In the genomic region with DNA sequence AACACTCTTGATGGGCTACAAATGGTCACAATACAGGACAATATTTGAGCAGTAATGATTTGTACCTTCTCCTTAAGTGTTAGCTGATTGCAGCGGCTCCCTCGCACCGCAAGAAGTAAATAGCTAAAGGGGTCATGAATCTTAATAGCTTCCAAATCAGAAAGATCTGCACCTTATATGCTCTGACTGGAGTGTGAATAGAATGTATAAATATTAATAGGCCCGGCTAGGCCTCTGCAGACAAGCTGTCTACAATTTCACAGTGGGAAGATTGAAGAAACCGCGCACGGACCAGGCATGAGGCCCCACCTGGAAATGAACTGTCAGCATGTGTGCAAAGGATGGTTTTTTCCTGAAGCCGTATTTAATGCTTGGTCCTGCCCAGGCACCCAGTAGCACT, we compare ENCODE assay signal across 19 mouse cellular contexts.
A peak's percentile ranks its signal among the peaks of the same experiment; 100 is the strongest.
DNase-seq lines count a peak whose midpoint lies in the region; ATAC-seq and TF ChIP-seq lines count a peak whose summit lies in the region.
"Had no signal": no experiment of that assay in that cellular context is flagged by ENCODE, and none has a peak within 500 bp of the region (broad histone marks: within the 10 kb centered on the region; RNA-seq: fewer than 3 reads in every experiment).

No protein-coding gene starts in this region.

- no peak for TF ChIP-seq CTCF in midbrain, postnatal 0 days (IDR thresholded peaks at IDR 0.05)
- TF ChIP-seq CTCF in brain, embryonic 14.5 days (IDR thresholded peaks at IDR 0.05; ENCODE audit: borderline replicate concordance, extremely low read depth, insufficient read depth, insufficient read length): no peak

- H3K4me2 ChIP-seq in forebrain, embryonic 14.5 days (ENCODE audit: low read length): no peak overlapping the region
- no peak overlapping the region for H3K4me2 ChIP-seq in forebrain, embryonic 15.5 days (replicated peaks)
- H3K4me2 ChIP-seq in midbrain, embryonic 11.5 days: no peak overlapping the region
- H3K4me2 ChIP-seq in midbrain, postnatal 0 days (ENCODE audit: low read depth, low read length, poor library complexity, severe bottlenecking): no peak overlapping the region
- H3K4me2 ChIP-seq in midbrain, embryonic 14.5 days (ENCODE audit: low read length): no peak overlapping the region
- H3K4me2 ChIP-seq: embryonic facial prominence, embryonic 13.5 days; forebrain, embryonic 13.5 days had no signal

- no peaks in the 10 kb centered on the region for H3K36me3 ChIP-seq in forebrain, embryonic 14.5 days (ENCODE audit: control insufficient read depth, insufficient read depth, low read length)
- H3K36me3 ChIP-seq in forebrain, embryonic 15.5 days: no peaks in the 10 kb centered on the region
- H3K36me3 ChIP-seq in midbrain, embryonic 11.5 days (ENCODE audit: control insufficient read depth, insufficient read depth, low read length): no peaks in the 10 kb centered on the region
- H3K36me3 ChIP-seq in midbrain, postnatal 0 days (ENCODE audit: insufficient read depth, low read length): no peaks in the 10 kb centered on the region
- H3K36me3 ChIP-seq in midbrain, embryonic 14.5 days (ENCODE audit: control insufficient read depth, insufficient read depth, low read length): no peaks in the 10 kb centered on the region
- H3K36me3 ChIP-seq: embryonic facial prominence, embryonic 13.5 days; heart, embryonic 10.5 days had no signal

- DNase-seq in forebrain, embryonic 14.5 days (ENCODE audit: low spot score): peak; percentile 4
- DNase-seq in midbrain, embryonic 11.5 days (ENCODE audit: low spot score, missing footprints): no peak
- DNase-seq in midbrain, postnatal 0 days (ENCODE audit: low spot score): no peak
- peak; percentile 64 for DNase-seq in brain, embryonic 14.5 days (ENCODE audit: low read depth)
- DNase-seq in midbrain, embryonic 14.5 days: peak; percentile 67
- DNase-seq in right cerebral cortex, adult 18-20 months: no peak
- DNase-seq in right cerebral cortex, adult 2 months (ENCODE audit: low spot score in 2 of 2): no peak
- DNase-seq: adrenal gland, postnatal 10 days; cerebellum, adult 18-20 months; cerebellum, adult 9-11 months; cerebellum, postnatal 36 days; gastrocnemius, postnatal 10 days; heart, adult 18-20 months; heart, postnatal 10 days; heart, postnatal 4 days had no signal

- TF ChIP-seq POLR2A in brain, embryonic 14.5 days (IDR thresholded peaks at IDR 0.05; ENCODE audit: borderline replicate concordance, extremely low read depth, insufficient read depth, insufficient read length, poor library complexity, severe bottlenecking): no peak

- no peaks in the 10 kb centered on the region for H3K4me1 ChIP-seq in forebrain, embryonic 14.5 days (ENCODE audit: control insufficient read depth, insufficient read depth, low read length)
- H3K4me1 ChIP-seq in forebrain, embryonic 15.5 days: no peaks in the 10 kb centered on the region
- H3K4me1 ChIP-seq in midbrain, embryonic 11.5 days (ENCODE audit: control insufficient read depth, insufficient read depth, low read length): no peaks in the 10 kb centered on the region
- 0 out of 2 replicates have a peak, but pooled peaks cover 3% of the 10 kb centered on the region for H3K4me1 ChIP-seq in midbrain, postnatal 0 days (ENCODE audit: insufficient read depth, low read length)
- H3K4me1 ChIP-seq in midbrain, embryonic 14.5 days (ENCODE audit: control insufficient read depth, insufficient read depth, low read length): peaks cover 7% of the 10 kb centered on the region; the same call in 1 of the 2 replicates
- H3K4me1 ChIP-seq: embryonic facial prominence, embryonic 13.5 days; forebrain, embryonic 13.5 days; heart, embryonic 10.5 days had no signal

- no peak overlapping the region for H3K9ac ChIP-seq in forebrain, embryonic 14.5 days (ENCODE audit: low read length)
- no peak overlapping the region for H3K9ac ChIP-seq in forebrain, embryonic 15.5 days (replicated peaks)
- no peak overlapping the region for H3K9ac ChIP-seq in midbrain, embryonic 11.5 days (ENCODE audit: low read length)
- H3K9ac ChIP-seq in midbrain, postnatal 0 days (replicated peaks; ENCODE audit: low read length, poor library complexity, severe bottlenecking): no peak overlapping the region
- H3K9ac ChIP-seq in midbrain, embryonic 14.5 days (replicated peaks; ENCODE audit: low read length): no peak overlapping the region
- H3K9ac ChIP-seq: embryonic facial prominence, embryonic 13.5 days; forebrain, embryonic 13.5 days had no signal

- 73% methylated on average over 8 of the region's 8 CpGs for WGBS in forebrain, embryonic 14.5 days
- WGBS in forebrain, embryonic 15.5 days: 63% methylated on average over 8 of the region's 8 CpGs
- 85% methylated on average over 8 of the region's 8 CpGs for WGBS in midbrain, embryonic 11.5 days
- WGBS in midbrain, postnatal 0 days: 36% methylated on average over 8 of the region's 8 CpGs
- WGBS in midbrain, embryonic 14.5 days: 21% methylated on average over 8 of the region's 8 CpGs

- H3K27me3 ChIP-seq in forebrain, embryonic 14.5 days (replicated peaks; ENCODE audit: control insufficient read depth, insufficient read depth, low read length): no peaks in the 10 kb centered on the region
- H3K27me3 ChIP-seq in forebrain, embryonic 15.5 days: no peaks in the 10 kb centered on the region
- H3K27me3 ChIP-seq in midbrain, embryonic 11.5 days (ENCODE audit: control insufficient read depth, insufficient read depth, low read length): no peaks in the 10 kb centered on the region
- H3K27me3 ChIP-seq in midbrain, postnatal 0 days (ENCODE audit: insufficient read depth, low read length): no peaks in the 10 kb centered on the region
- H3K27me3 ChIP-seq in midbrain, embryonic 14.5 days (ENCODE audit: control insufficient read depth, insufficient read depth, low read length): no peaks in the 10 kb centered on the region
- H3K27me3 ChIP-seq: embryonic facial prominence, embryonic 13.5 days; forebrain, embryonic 13.5 days had no signal

- no peak overlapping the region for H3K27ac ChIP-seq in forebrain, embryonic 14.5 days (ENCODE audit: low read depth, low read length)
- no peak overlapping the region for H3K27ac ChIP-seq in forebrain, embryonic 15.5 days (replicated peaks)
- H3K27ac ChIP-seq in midbrain, embryonic 11.5 days (ENCODE audit: low read depth, low read length): no peak overlapping the region
- H3K27ac ChIP-seq in midbrain, postnatal 0 days (ENCODE audit: low read depth, low read length): no peak overlapping the region
- peak overlapping the region; percentile 73 for H3K27ac ChIP-seq in midbrain, embryonic 14.5 days (replicated peaks; ENCODE audit: low read depth, low read length)
- H3K27ac ChIP-seq: embryonic facial prominence, embryonic 13.5 days; forebrain, embryonic 13.5 days; heart, embryonic 10.5 days had no signal

- peak; percentile 29; the same call in 1 of the 2 replicates for ATAC-seq in forebrain, embryonic 14.5 days
- ATAC-seq in forebrain, embryonic 15.5 days (replicated peaks): no peak
- ATAC-seq in midbrain, embryonic 11.5 days (ENCODE audit: low FRiP score): peak; percentile 42
- no peak for ATAC-seq in midbrain, postnatal 0 days (ENCODE audit: low FRiP score)
- ATAC-seq in midbrain, embryonic 14.5 days (ENCODE audit: low FRiP score, low TSS enrichment): 0 out of 2 replicates have a peak, but pooled peaks have one; percentile 24
- ATAC-seq: forebrain, embryonic 13.5 days had no signal

- H3K4me3 ChIP-seq in forebrain, embryonic 14.5 days (ENCODE audit: low read depth, low read length): no peak overlapping the region
- H3K4me3 ChIP-seq in forebrain, embryonic 15.5 days: no peak overlapping the region
- H3K4me3 ChIP-seq in midbrain, embryonic 11.5 days (ENCODE audit: low read depth, low read length): no peak overlapping the region
- no peak overlapping the region for H3K4me3 ChIP-seq in midbrain, postnatal 0 days (ENCODE audit: low read depth, low read length)
- H3K4me3 ChIP-seq in midbrain, embryonic 14.5 days (replicated peaks; ENCODE audit: low read depth, low read length): no peak overlapping the region
- H3K4me3 ChIP-seq: embryonic facial prominence, embryonic 13.5 days; forebrain, embryonic 13.5 days; heart, embryonic 10.5 days had no signal

- H3K9me3 ChIP-seq in forebrain, embryonic 14.5 days (replicated peaks; ENCODE audit: control insufficient read depth, low read length): no peaks in the 10 kb centered on the region
- no peaks in the 10 kb centered on the region for H3K9me3 ChIP-seq in forebrain, embryonic 15.5 days
- no peaks in the 10 kb centered on the region for H3K9me3 ChIP-seq in midbrain, embryonic 11.5 days (ENCODE audit: control insufficient read depth, low read length)
- H3K9me3 ChIP-seq in midbrain, postnatal 0 days (ENCODE audit: low read length): no peaks in the 10 kb centered on the region
- no peaks in the 10 kb centered on the region for H3K9me3 ChIP-seq in midbrain, embryonic 14.5 days (ENCODE audit: control insufficient read depth, low read length)
- H3K9me3 ChIP-seq: embryonic facial prominence, embryonic 13.5 days; forebrain, embryonic 13.5 days; heart, embryonic 10.5 days had no signal

Comparison
In these comparisons a context has a peak if more than half of its experiments do, and no peak if none do; other contexts are left out.
1. ATAC-seq: peak in forebrain, embryonic 14.5 days (single experiment), midbrain, embryonic 11.5 days (single experiment) and midbrain, embryonic 14.5 days (single experiment); none in forebrain, embryonic 15.5 days (single experiment) and midbrain, postnatal 0 days (single experiment).
2. DNase-seq: peak in forebrain, embryonic 14.5 days (single experiment), brain, embryonic 14.5 days (single experiment) and midbrain, embryonic 14.5 days (single experiment); none in midbrain, embryonic 11.5 days (single experiment), midbrain, postnatal 0 days (single experiment), right cerebral cortex, adult 18-20 months (single experiment) and right cerebral cortex, adult 2 months (0 of 2).